Mouse (Mus musculus): ENCODE measurements around the gene Elmo1. TPM values are rescaled to one million over a fixed set of nuclear protein-coding genes. Genes with fewer than 3 reads are reported as not detected.

Gene Elmo1
- polyA plus RNA-seq, 1 experiment from 2014 or later, result 37.1 TPM

DNA sequence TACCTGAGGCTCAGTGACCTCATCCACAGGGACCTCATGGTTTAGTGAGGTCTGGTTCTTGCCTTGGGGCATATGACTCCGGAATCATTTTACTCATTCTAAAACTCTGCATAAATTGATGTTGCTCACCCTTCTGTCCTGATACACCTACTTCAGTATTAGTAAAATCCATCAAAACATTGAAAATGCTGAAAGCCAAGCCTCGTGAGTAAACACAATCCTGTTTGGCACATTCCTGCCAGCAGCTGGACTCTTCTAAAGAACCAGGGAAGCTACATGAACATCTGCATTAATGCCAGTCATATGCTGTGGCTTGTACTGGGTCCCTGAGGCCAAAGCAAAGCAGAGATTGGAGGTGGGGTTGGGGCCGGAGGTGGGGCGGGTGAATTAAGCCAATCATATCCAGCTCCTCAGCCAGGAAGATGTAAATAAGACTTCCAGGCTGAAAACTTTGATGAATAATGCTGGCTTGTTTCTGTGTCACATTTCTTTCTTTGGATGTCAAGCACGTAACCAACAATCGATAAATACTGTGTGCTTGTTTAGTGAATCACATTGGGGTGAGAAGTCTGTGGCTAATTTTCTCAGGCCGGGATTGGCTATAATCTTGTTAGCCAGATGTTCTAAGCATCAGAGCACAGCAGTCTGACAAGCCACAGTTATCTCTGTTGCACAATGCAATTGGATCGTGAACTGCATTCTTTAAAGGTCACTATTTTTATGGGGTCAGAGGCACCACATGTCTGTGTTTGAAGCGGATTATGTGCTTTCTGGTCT is 24.9 kb downstream of the Elmo1 start:
- ATAC-seq (ENCODE audit: borderline replicate concordance, extremely low read depth, low FRiP score, low TSS enrichment), result peak; percentile 76; the same call in 1 of the 2 replicates
- H3K27me3 ChIP-seq, result no peaks in the 10 kb centered on the region
- H3K9ac ChIP-seq, result no peak overlapping the region
- H3K4me2 ChIP-seq, result no peak overlapping the region
- no peaks in the 10 kb centered on the region for H3K9me3 ChIP-seq
- 36% methylated on average over 9 of the region's 9 CpGs for WGBS
- no peak overlapping the region for H3K4me3 ChIP-seq
- H3K4me1 ChIP-seq, result peaks cover 75% of the 10 kb centered on the region
- no peaks in the 10 kb centered on the region for H3K36me3 ChIP-seq
- H3K27ac ChIP-seq, result peak overlapping the region; percentile 78

DNA sequence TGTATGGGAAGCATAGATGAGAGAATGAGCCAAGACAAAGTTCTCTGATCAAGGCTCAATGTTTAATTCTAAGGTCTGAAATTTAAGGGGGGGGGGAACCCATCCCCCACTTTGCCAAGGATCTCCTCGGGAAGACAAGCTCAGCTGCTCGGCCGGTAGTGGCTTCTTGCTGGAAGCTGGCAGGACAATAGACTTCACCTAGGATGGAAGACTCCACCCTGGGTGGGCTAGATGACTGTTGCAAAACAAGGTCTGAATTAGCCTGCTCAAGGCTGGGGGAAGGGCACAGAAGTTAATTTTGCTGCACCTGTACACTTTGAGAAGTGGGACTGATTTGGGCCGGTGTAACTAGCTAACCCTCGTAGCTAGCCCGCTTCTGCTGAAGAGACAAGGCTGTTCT is 25.6 kb downstream of the Elmo1 start:
- H3K27ac ChIP-seq, result peak overlapping the region; percentile 78
- WGBS, result 47% methylated on average over 6 of the region's 6 CpGs

DNA sequence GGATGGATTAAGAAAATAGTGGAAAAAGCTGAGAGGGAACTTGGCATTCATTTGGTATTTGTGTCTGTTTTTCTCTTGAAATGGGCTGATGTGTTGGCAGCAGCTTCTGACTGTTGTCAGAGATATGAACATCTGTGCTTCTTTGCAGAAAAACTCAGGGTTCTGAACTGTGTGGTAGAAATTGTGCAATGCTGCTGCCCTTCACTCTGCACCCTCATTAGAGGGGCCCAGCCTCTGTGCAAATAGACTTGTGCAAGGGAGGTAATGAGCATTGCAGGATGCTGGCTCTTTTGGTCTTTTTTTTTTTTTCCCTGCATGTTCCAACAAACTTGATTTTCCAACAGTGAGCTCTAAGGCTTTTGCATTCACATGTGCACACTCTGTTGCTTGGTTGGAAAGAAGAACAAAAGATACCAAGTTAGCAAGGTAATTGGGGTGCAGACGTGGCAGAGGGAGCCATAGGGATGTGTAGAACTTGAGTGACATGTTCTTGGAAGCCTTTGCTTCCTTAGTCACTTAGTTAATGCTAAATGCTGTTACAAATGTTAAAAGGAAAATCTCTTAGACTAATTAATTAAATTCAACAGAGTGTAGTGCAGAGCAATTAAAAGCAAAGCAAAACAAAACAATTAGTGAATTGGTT is 26.6 kb downstream of the Elmo1 start:
- Histone ChIP-seq H3K27me3 (no peaks in the 10 kb centered on the region), H3K4me2 (no peak overlapping the region), H3K36me3 (no peaks in the 10 kb centered on the region), H3K9ac (0 out of 2 replicates have a peak overlapping the region, but pooled peaks have one; percentile 21), H3K27ac (peak overlapping the region; percentile 78), H3K9me3 (no peaks in the 10 kb centered on the region), H3K4me3 (no peak overlapping the region), H3K4me1 (peaks cover 75% of the 10 kb centered on the region)
- peak; percentile 79 for ATAC-seq (ENCODE audit: borderline replicate concordance, extremely low read depth, low FRiP score, low TSS enrichment)
- 30% methylated on average over 1 of the region's 1 CpGs for WGBS

More for the DNA sequence above, 25.6 kb downstream of the Elmo1 start:
- ATAC-seq (ENCODE audit: borderline replicate concordance, extremely low read depth, low FRiP score, low TSS enrichment), result no peak
- Histone ChIP-seq H3K4me2 (no peak overlapping the region), H3K9ac (no peak overlapping the region), H3K27me3 (no peaks in the 10 kb centered on the region), H3K4me1 (peaks cover 75% of the 10 kb centered on the region), H3K9me3 (no peaks in the 10 kb centered on the region), H3K4me3 (no peak overlapping the region), H3K36me3 (no peaks in the 10 kb centered on the region)

DNA sequence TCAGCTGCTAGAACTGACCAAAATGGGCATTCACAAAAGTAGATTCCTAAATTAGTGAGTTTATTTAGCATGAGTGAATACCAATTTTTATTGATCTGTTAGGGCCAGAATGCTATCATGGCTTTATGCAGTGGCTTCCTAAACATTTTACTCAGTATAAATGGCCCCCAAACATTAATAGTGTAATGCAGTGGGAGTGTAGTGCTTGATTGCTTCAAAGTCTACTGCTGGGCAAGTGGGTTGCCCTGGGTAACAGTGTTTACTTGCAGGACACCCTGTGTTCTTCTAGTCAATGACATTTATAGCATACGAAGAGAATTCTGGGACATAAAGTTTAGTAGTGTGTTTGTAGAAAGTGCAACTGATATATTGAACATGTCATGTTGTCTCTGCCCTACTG is 27.3 kb downstream of the Elmo1 start:
- ATAC-seq (ENCODE audit: borderline replicate concordance, extremely low read depth, low FRiP score, low TSS enrichment), result no peak

DNA sequence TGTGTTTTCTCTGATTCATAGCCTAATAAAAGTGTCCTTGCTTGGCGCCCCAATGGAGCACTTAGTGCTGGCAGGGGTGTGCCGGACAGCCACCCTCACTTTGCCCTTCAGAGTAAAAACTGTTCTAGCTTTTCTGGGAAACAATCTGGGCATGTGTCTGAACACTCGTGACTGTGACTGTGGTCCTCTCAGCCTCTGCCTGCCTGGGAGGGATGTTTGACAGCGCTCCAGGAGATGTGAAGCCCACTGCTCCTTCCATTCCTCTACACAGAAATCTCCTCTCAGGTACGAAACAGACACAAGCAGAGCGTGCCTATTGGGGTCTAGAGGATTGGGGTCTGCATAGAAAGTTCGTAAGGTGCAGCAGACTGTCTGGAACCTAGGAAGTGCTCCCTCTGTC is 28.5 kb downstream of the Elmo1 start:
- no peak for ATAC-seq (ENCODE audit: borderline replicate concordance, extremely low read depth, low FRiP score, low TSS enrichment)
- no peaks in the 10 kb centered on the region for H3K27me3 ChIP-seq
- no peaks in the 10 kb centered on the region for H3K36me3 ChIP-seq
- H3K4me2 ChIP-seq, result no peak overlapping the region
- 80% methylated on average over 7 of the region's 7 CpGs for WGBS
- H3K27ac ChIP-seq, result no peak overlapping the region
- H3K4me3 ChIP-seq, result no peak overlapping the region
- no peak overlapping the region for H3K9ac ChIP-seq
- peaks cover 75% of the 10 kb centered on the region for H3K4me1 ChIP-seq
- H3K9me3 ChIP-seq, result no peaks in the 10 kb centered on the region

More for the DNA sequence above, 27.3 kb downstream of the Elmo1 start:
- no peak overlapping the region for H3K4me2 ChIP-seq
- no peak overlapping the region for H3K9ac ChIP-seq
- H3K27me3 ChIP-seq, result no peaks in the 10 kb centered on the region
- no peak overlapping the region for H3K4me3 ChIP-seq
- no peaks in the 10 kb centered on the region for H3K36me3 ChIP-seq
- H3K27ac ChIP-seq, result no peak overlapping the region
- peaks cover 73% of the 10 kb centered on the region for H3K4me1 ChIP-seq
- H3K9me3 ChIP-seq, result no peaks in the 10 kb centered on the region
- 53% methylated on average over 1 of the region's 1 CpGs for WGBS

- H3K4me3 ChIP-seq, result no peak overlapping the region
- H3K27ac ChIP-seq, result peak overlapping the region; percentile 80
- ATAC-seq (ENCODE audit: borderline replicate concordance, extremely low read depth, low FRiP score, low TSS enrichment), result no peak
- 39% methylated on average over 5 of the region's 5 CpGs for WGBS
- H3K36me3 ChIP-seq, result no peaks in the 10 kb centered on the region
- H3K4me1 ChIP-seq, result peaks cover 68% of the 10 kb centered on the region
- no peak overlapping the region for H3K9ac ChIP-seq
- H3K9me3 ChIP-seq, result no peaks in the 10 kb centered on the region
- no peaks in the 10 kb centered on the region for H3K27me3 ChIP-seq
- H3K4me2 ChIP-seq, result no peak overlapping the region
These were observed 30.3 kb downstream of the Elmo1 start for GRCm38 (mm10) chr13:20120723-20121122.

- Histone ChIP-seq H3K9me3 (no peaks in the 10 kb centered on the region), H3K9ac (no peak overlapping the region), H3K36me3 (no peaks in the 10 kb centered on the region), H3K27me3 (no peaks in the 10 kb centered on the region), H3K4me2 (no peak overlapping the region), H3K4me3 (no peak overlapping the region), H3K27ac (peak overlapping the region; percentile 80), H3K4me1 (peaks cover 63% of the 10 kb centered on the region)
- 41% methylated on average over 8 of the region's 8 CpGs for WGBS
- ATAC-seq (ENCODE audit: borderline replicate concordance, extremely low read depth, low FRiP score, low TSS enrichment), result peak; percentile 79; the same call in 1 of the 2 replicates
These were observed 31.1 kb downstream of the Elmo1 start for GRCm38 (mm10) chr13:20121385-20122043.

DNA sequence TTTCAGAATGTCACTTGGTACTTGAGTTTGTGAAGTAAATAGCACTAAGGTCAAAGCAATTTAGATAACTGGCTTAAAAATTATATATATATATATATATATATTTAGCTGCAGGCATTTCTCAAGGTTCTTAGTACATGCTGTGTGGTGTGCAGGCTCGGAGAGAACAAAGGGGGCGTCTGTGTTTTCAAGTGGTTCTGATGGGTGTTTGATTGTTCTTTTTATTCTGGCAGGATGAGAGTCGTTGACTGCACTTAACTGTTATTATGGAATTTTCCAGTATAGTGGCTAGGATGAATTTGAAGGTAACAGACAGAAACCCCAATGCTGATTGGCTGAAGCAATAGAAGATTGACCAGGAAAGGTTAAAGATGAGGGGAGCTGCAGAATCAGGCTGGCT is 33.6 kb downstream of the Elmo1 start:
- no peaks in the 10 kb centered on the region for H3K27me3 ChIP-seq
- 40% methylated on average over 3 of the region's 3 CpGs for WGBS

GRCm38 (mm10) chr13:20124965-20125364 is 34.6 kb downstream of the Elmo1 start:
- H3K9ac ChIP-seq, result no peak overlapping the region
- no peaks in the 10 kb centered on the region for H3K27me3 ChIP-seq
- H3K4me1 ChIP-seq, result peaks cover 64% of the 10 kb centered on the region
- H3K4me3 ChIP-seq, result no peak overlapping the region
- 45% methylated on average over 7 of the region's 7 CpGs for WGBS
- peak overlapping the region; percentile 10; the same call in 1 of the 2 replicates for H3K4me2 ChIP-seq
- peak overlapping the region; percentile 67 for H3K27ac ChIP-seq
- no peaks in the 10 kb centered on the region for H3K36me3 ChIP-seq
- no peaks in the 10 kb centered on the region for H3K9me3 ChIP-seq
- ATAC-seq (ENCODE audit: borderline replicate concordance, extremely low read depth, low FRiP score, low TSS enrichment), result no peak

More for the DNA sequence above, 33.6 kb downstream of the Elmo1 start:
- H3K27ac ChIP-seq, result peak overlapping the region; percentile 59; the same call in 1 of the 2 replicates
- H3K9ac ChIP-seq, result no peak overlapping the region
- peaks cover 59% of the 10 kb centered on the region for H3K4me1 ChIP-seq
- H3K4me2 ChIP-seq, result no peak overlapping the region
- H3K36me3 ChIP-seq, result no peaks in the 10 kb centered on the region
- ATAC-seq (ENCODE audit: borderline replicate concordance, extremely low read depth, low FRiP score, low TSS enrichment), result no peak
- no peak overlapping the region for H3K4me3 ChIP-seq
- no peaks in the 10 kb centered on the region for H3K9me3 ChIP-seq

DNA sequence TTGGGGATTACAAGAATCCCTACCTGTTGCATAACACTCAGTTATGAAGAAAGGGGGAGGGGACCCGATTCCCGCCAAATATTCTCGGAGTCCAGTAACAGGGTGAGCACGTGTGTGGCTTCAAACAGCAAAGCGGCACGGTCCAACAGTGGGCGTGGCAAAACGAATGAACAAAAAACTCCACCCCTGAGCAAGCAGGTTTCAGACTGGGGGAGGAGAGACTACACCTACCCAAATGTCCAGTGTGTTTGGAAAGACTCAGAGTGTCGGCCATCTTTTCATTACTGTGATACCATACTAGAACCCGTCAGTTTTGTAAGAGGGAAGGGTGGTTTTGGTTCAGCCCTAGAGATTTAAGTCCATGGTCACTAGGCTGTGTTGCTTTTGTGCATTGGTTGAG is 35.4 kb downstream of the Elmo1 start:
- no peaks in the 10 kb centered on the region for H3K36me3 ChIP-seq
- H3K27ac ChIP-seq, result no peak overlapping the region
- peaks cover 61% of the 10 kb centered on the region for H3K4me1 ChIP-seq
- WGBS, result 74% methylated on average over 10 of the region's 10 CpGs
- H3K4me2 ChIP-seq, result no peak overlapping the region
- H3K27me3 ChIP-seq, result no peaks in the 10 kb centered on the region
- ATAC-seq (ENCODE audit: borderline replicate concordance, extremely low read depth, low FRiP score, low TSS enrichment), result no peak
- no peak overlapping the region for H3K4me3 ChIP-seq
- no peak overlapping the region for H3K9ac ChIP-seq
- H3K9me3 ChIP-seq, result no peaks in the 10 kb centered on the region

DNA sequence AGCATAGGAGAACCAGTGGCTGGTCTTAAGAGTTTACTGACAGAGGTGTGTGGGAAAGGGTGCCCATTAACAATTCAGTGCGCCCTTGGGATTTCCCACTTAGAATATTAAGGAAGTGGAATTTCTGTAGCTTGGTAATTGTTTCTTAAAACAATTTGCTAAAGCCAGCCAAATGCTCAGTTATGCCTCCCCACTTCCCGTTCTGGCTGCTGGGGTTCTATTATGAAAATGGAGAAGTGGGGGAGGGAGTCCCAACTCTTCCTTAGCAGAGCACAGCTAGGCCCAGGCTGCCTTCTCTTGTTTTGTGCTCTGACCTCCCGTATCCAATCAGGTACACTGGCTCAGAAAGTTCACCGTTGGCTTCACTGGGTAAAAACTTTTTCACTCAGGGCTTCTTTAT is 37.2 kb downstream of the Elmo1 start:
- ATAC-seq (ENCODE audit: borderline replicate concordance, extremely low read depth, low FRiP score, low TSS enrichment), result no peak
- Histone ChIP-seq H3K4me2 (no peak overlapping the region), H3K36me3 (no peaks in the 10 kb centered on the region), H3K9ac (no peak overlapping the region), H3K27me3 (no peaks in the 10 kb centered on the region), H3K9me3 (no peaks in the 10 kb centered on the region), H3K4me3 (no peak overlapping the region), H3K27ac (0 out of 2 replicates have a peak overlapping the region, but pooled peaks have one; percentile 19), H3K4me1 (peaks cover 59% of the 10 kb centered on the region)
- WGBS, result 67% methylated on average over 4 of the region's 4 CpGs

DNA sequence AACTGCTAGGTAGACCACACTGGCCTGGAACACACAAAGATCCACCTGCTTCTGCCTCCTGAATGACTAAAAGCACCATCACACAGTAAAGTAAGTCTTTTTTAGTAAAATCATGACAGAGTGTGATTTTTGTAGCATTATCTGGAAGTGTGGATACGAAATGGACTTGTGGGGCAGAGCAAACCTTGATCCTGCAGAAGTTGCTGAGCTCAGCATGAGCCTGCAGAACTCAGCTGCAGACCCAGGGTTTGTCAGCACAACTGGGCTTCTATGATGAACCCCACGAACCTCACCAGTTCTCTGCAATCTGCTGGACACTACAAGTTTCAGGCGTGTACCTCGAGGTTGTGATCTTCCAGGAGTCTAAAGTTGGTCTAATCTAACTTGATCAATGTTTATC is 37.7 kb downstream of the Elmo1 start:
- Histone ChIP-seq H3K4me2 (no peak overlapping the region), H3K4me1 (peaks cover 63% of the 10 kb centered on the region), H3K27ac (no peak overlapping the region), H3K36me3 (no peaks in the 10 kb centered on the region), H3K27me3 (no peaks in the 10 kb centered on the region), H3K9ac (no peak overlapping the region), H3K4me3 (no peak overlapping the region), H3K9me3 (no peaks in the 10 kb centered on the region)
- ATAC-seq (ENCODE audit: borderline replicate concordance, extremely low read depth, low FRiP score, low TSS enrichment), result no peak
- WGBS, result 69% methylated on average over 4 of the region's 4 CpGs
